Mouse (Mus musculus) ES-Bruce4 (cell line): ENCODE data around the gene Cfap299.

ENCODE experiments used
- CTCF ChIP-seq: IDR thresholded peaks from one replicate; pipeline ENCODE4 v1.8.1; 2011; ENCODE audit warnings: low read depth, low read length
- POLR2A ChIP-seq: IDR thresholded peaks from one replicate; pipeline ENCODE4 v1.8.1; 2011; ENCODE audit warnings: low read length; ENCODE audit not compliant: insufficient read depth

GRCm38 (mm10) chr5:98348605-98349004, 19.5 kb downstream of the Cfap299 start:
- peak; percentile 78 for TF ChIP-seq CTCF
- TF ChIP-seq POLR2A, result no peak
